Mouse (Mus musculus) liver, embryonic 12.5 days (tissue): ENCODE data around the gene Use1. TPM values are rescaled to one million over a fixed set of nuclear protein-coding genes. Genes with fewer than 3 reads are reported as not detected.
A peak's percentile ranks its signal among the peaks of the same experiment; 100 is the strongest.
"Not testable (repeated sequence)": the region's sequence is repeated elsewhere in the genome, so short reads cannot be mapped to it uniquely, and the experiment has no call there.

Experiments used
- ATAC-seq: fragments of 200-750 bp; cut with Nextera tagmentation; 2 replicates; pipeline ENCODE4 v1.8.0; 2017; ENCODE audit warnings: moderate number of reproducible peaks, mild to moderate bottlenecking, moderate library complexity
- H3K27ac ChIP-seq: fragments of 300-500 bp; sonication (generic); 2 replicates; pipeline ENCODE4 v1.5.1; 2016; ENCODE audit warnings: mild to moderate bottlenecking
- H3K27me3 ChIP-seq: fragments of 300-500 bp; sonication (generic); replicated peaks from 2 replicates; pipeline ENCODE4 v1.6.1; 2016; ENCODE audit warnings: mild to moderate bottlenecking, moderate library complexity
- H3K36me3 ChIP-seq: fragments of 300-500 bp; sonication (generic); 2 replicates; pipeline ENCODE4 v1.6.1; 2016; ENCODE audit warnings: mild to moderate bottlenecking, moderate library complexity
- H3K4me1 ChIP-seq: fragments of 300-500 bp; sonication (generic); 2 replicates; pipeline ENCODE4 v1.6.1; 2016
- H3K4me2 ChIP-seq: fragments of 300-500 bp; sonication (generic); 2 replicates; pipeline ENCODE4 v1.6.1; 2016; ENCODE audit warnings: mild to moderate bottlenecking, moderate library complexity
- H3K4me3 ChIP-seq: fragments of 300-500 bp; sonication (generic); 2 replicates; pipeline ENCODE4 v1.5.1; 2016; ENCODE audit warnings: mild to moderate bottlenecking, moderate library complexity
- H3K9ac ChIP-seq: fragments of 300-500 bp; sonication (generic); 2 replicates; pipeline ENCODE4 v1.6.1; 2016; ENCODE audit warnings: mild to moderate bottlenecking, moderate library complexity
- H3K9me3 ChIP-seq: fragments of 300-500 bp; sonication (generic); replicated peaks from 2 replicates; pipeline ENCODE4 v1.6.1; 2016; ENCODE audit warnings: mild to moderate bottlenecking, moderate library complexity
- WGBS: fragments of 180-500 bp; shearing (Covaris S2); methylation state at CpG from one replicate; pipeline ENCODE4 v1.1.7; 2016; ENCODE audit not compliant: insufficient replicate concordance; 5-methylcytosine and 5-hydroxymethylcytosine counted together
- polyA plus RNA-seq: library from polyadenylated mRNA; unstranded; fragments of >200 nt; fragmentation: Nextera tagmentation; extraction: Ambion mirVana; gene quantifications from 2 replicates; pipeline ENCODE4 v1.2.1, GENCODE M21; 2016

The Use1 gene
- polyA plus RNA-seq, result 60.2 and 61.1 TPM in 2 replicates

- peaks cover 20% of the 10 kb centered on the region for H3K36me3 ChIP-seq
- peak; percentile 77 for ATAC-seq
- H3K9me3 ChIP-seq, result no peaks in the 10 kb centered on the region
- peak within 1 kb of the TSS; percentile 94 for H3K4me2 ChIP-seq
- H3K27ac ChIP-seq, result peak within 1 kb of the TSS; percentile 91
- WGBS, result under 1% methylated on average over 56 of the region's 56 CpGs
- peak within 1 kb of the TSS; percentile 79 for H3K4me3 ChIP-seq
- no peaks in the 10 kb centered on the region for H3K27me3 ChIP-seq
- peaks cover 49% of the 10 kb centered on the region for H3K4me1 ChIP-seq
- peak within 1 kb of the TSS; percentile 79 for H3K9ac ChIP-seq
Measured at GRCm38 (mm10) chr8:71366771-71367528, at the start of gene Use1. TSS of gene Use1 (plus strand) at chr8:71366848.

- peaks cover 71% of the 10 kb centered on the region for H3K36me3 ChIP-seq
- 83% methylated on average over 5 of the region's 5 CpGs for WGBS
Measured at GRCm38 (mm10) chr8:71318610-71319009, 48.0 kb upstream of the Use1 start.

GRCm38 (mm10) chr8:71319760-71320159 lies 46.9 kb upstream of the Use1 start:
- ATAC-seq, result peak; percentile 48; the same call in 1 of the 2 replicates
- H3K9ac ChIP-seq, H3K27ac ChIP-seq, H3K4me3 ChIP-seq, H3K9me3 ChIP-seq, H3K27me3 ChIP-seq, H3K4me2 ChIP-seq: not testable (repeated sequence)
- peaks cover 82% of the 10 kb centered on the region for H3K36me3 ChIP-seq
- WGBS, result 53% methylated on average over 2 of the region's 2 CpGs
- peaks cover 43% of the 10 kb centered on the region for H3K4me1 ChIP-seq

More at GRCm38 (mm10) chr8:71318610-71319009, 48.0 kb upstream of the Use1 start:
- not testable (repeated sequence) for H3K9me3 ChIP-seq, H3K4me2 ChIP-seq, H3K27me3 ChIP-seq, H3K4me3 ChIP-seq, H3K9ac ChIP-seq, ATAC-seq, H3K27ac ChIP-seq
- peaks cover 54% of the 10 kb centered on the region for H3K4me1 ChIP-seq

GRCm38 (mm10) chr8:71322939-71323338 lies 43.7 kb upstream of the Use1 start:
- no peak overlapping the region for H3K9ac ChIP-seq
- peaks cover 19% of the 10 kb centered on the region for H3K4me1 ChIP-seq
- 91% methylated on average over 3 of the region's 3 CpGs for WGBS
- no peak overlapping the region for H3K4me2 ChIP-seq
- H3K4me3 ChIP-seq, result no peak overlapping the region
- no peaks in the 10 kb centered on the region for H3K9me3 ChIP-seq
- ATAC-seq, result no peak
- no peaks in the 10 kb centered on the region for H3K27me3 ChIP-seq
- no peak overlapping the region for H3K27ac ChIP-seq
- H3K36me3 ChIP-seq, result peaks cover 85% of the 10 kb centered on the region

GRCm38 (mm10) chr8:71324848-71325247 lies 41.8 kb upstream of the Use1 start:
- H3K9me3 ChIP-seq, result no peaks in the 10 kb centered on the region
- WGBS, result 80% methylated on average over 1 of the region's 1 CpGs
- H3K9ac ChIP-seq, result no peak overlapping the region
- no peak overlapping the region for H3K4me2 ChIP-seq
- no peak overlapping the region for H3K4me3 ChIP-seq
- H3K4me1 ChIP-seq, result peaks cover 4% of the 10 kb centered on the region; the same call in 1 of the 2 replicates
- ATAC-seq, result 0 out of 2 replicates have a peak, but pooled peaks have one; percentile 50
- no peaks in the 10 kb centered on the region for H3K27me3 ChIP-seq
- H3K27ac ChIP-seq, result no peak overlapping the region
- H3K36me3 ChIP-seq, result peaks cover 92% of the 10 kb centered on the region

GRCm38 (mm10) chr8:71337834-71338233 lies 28.8 kb upstream of the Use1 start:
- ATAC-seq, H3K4me1 ChIP-seq, H3K4me3 ChIP-seq, H3K4me2 ChIP-seq, H3K9ac ChIP-seq, H3K27me3 ChIP-seq, H3K9me3 ChIP-seq, H3K27ac ChIP-seq: not testable (repeated sequence)
- H3K36me3 ChIP-seq, result peaks cover 51% of the 10 kb centered on the region
- WGBS, result 92% methylated on average over 6 of the region's 6 CpGs

GRCm38 (mm10) chr8:71340625-71341024 lies 26.0 kb upstream of the Use1 start:
- ATAC-seq, result no peak
- Histone ChIP-seq H3K4me2 (no peak overlapping the region), H3K27ac (no peak overlapping the region), H3K9ac (no peak overlapping the region), H3K4me1 (no peaks in the 10 kb centered on the region), H3K4me3 (no peak overlapping the region), H3K27me3 (no peaks in the 10 kb centered on the region), H3K9me3 (no peaks in the 10 kb centered on the region), H3K36me3 (peaks cover 63% of the 10 kb centered on the region)
- 82% methylated on average over 5 of the region's 5 CpGs for WGBS

- no peak for ATAC-seq
- Histone ChIP-seq H3K27me3 (no peaks in the 10 kb centered on the region), H3K36me3 (peaks cover 93% of the 10 kb centered on the region), H3K9ac (no peak overlapping the region), H3K4me1 (no peaks in the 10 kb centered on the region), H3K27ac (no peak overlapping the region), H3K9me3 (no peaks in the 10 kb centered on the region), H3K4me2 (no peak overlapping the region), H3K4me3 (no peak overlapping the region)
- WGBS, result 74% methylated on average over 1 of the region's 1 CpGs
Measured at GRCm38 (mm10) chr8:71346581-71346980, 20.1 kb upstream of the Use1 start.

- H3K27ac ChIP-seq, result no peak overlapping the region
- WGBS, result 72% methylated on average over 3 of the region's 3 CpGs
- H3K36me3 ChIP-seq, result peaks cover 100% of the 10 kb centered on the region
Measured at GRCm38 (mm10) chr8:71351117-71351516, 15.5 kb upstream of the Use1 start.

GRCm38 (mm10) chr8:71351520-71351919 lies 15.1 kb upstream of the Use1 start:
- H3K4me2 ChIP-seq, result no peak overlapping the region
- no peaks in the 10 kb centered on the region for H3K9me3 ChIP-seq
- peaks cover 100% of the 10 kb centered on the region for H3K36me3 ChIP-seq
- ATAC-seq, result no peak
- WGBS, result 73% methylated on average over 1 of the region's 1 CpGs
- no peak overlapping the region for H3K27ac ChIP-seq
- no peak overlapping the region for H3K9ac ChIP-seq
- no peaks in the 10 kb centered on the region for H3K27me3 ChIP-seq
- no peak overlapping the region for H3K4me3 ChIP-seq
- no peaks in the 10 kb centered on the region for H3K4me1 ChIP-seq

More at GRCm38 (mm10) chr8:71351117-71351516, 15.5 kb upstream of the Use1 start:
- no peak overlapping the region for H3K9ac ChIP-seq
- no peak overlapping the region for H3K4me3 ChIP-seq
- H3K4me2 ChIP-seq, result no peak overlapping the region
- H3K27me3 ChIP-seq, result no peaks in the 10 kb centered on the region
- H3K9me3 ChIP-seq, result no peaks in the 10 kb centered on the region
- no peak for ATAC-seq
- no peaks in the 10 kb centered on the region for H3K4me1 ChIP-seq

GRCm38 (mm10) chr8:71358026-71358425 lies 8.6 kb upstream of the Use1 start:
- no peak overlapping the region for H3K4me3 ChIP-seq
- peaks cover 81% of the 10 kb centered on the region for H3K36me3 ChIP-seq
- WGBS, result 80% methylated on average over 3 of the region's 3 CpGs
- no peaks in the 10 kb centered on the region for H3K27me3 ChIP-seq
- no peaks in the 10 kb centered on the region for H3K4me1 ChIP-seq
- no peak for ATAC-seq
- H3K9ac ChIP-seq, result 0 out of 2 replicates have a peak overlapping the region, but pooled peaks have one; percentile 0
- no peaks in the 10 kb centered on the region for H3K9me3 ChIP-seq
- H3K4me2 ChIP-seq, result no peak overlapping the region
- H3K27ac ChIP-seq, result no peak overlapping the region

- Histone ChIP-seq H3K4me1 (peaks cover 55% of the 10 kb centered on the region), H3K9me3 (no peaks in the 10 kb centered on the region), H3K27me3 (no peaks in the 10 kb centered on the region), H3K4me2 (peak overlapping the region; percentile 94), H3K4me3 (peak overlapping the region; percentile 79), H3K9ac (peak overlapping the region; percentile 79), H3K36me3 (peaks cover 20% of the 10 kb centered on the region), H3K27ac (peak overlapping the region; percentile 91)
- 27% methylated on average over 17 of the region's 17 CpGs for WGBS
- no peak for ATAC-seq
Measured at GRCm38 (mm10) chr8:71367529-71368176, 1.0 kb downstream of the Use1 start.
